Mouse (Mus musculus) testis, adult 2 months (tissue): ENCODE measurements around the gene Abr.

Experiments used
- CTCF ChIP-seq: fragments of 200-500 bp; IDR thresholded peaks from 2 replicates; pipeline ENCODE4 v1.5.1; 2012; ENCODE audit warnings: low read depth, mild to moderate bottlenecking, inconsistent platforms, low read length, moderate library complexity; ENCODE audit not compliant: control insufficient read depth, insufficient read depth, insufficient replicate concordance
- POLR2A ChIP-seq: fragments of 200-500 bp; IDR thresholded peaks from 2 replicates; pipeline ENCODE4 v1.6.1; 2012; ENCODE audit warnings: low read depth, mild to moderate bottlenecking, inconsistent platforms, low read length, moderate library complexity; ENCODE audit not compliant: control insufficient read depth

DNA sequence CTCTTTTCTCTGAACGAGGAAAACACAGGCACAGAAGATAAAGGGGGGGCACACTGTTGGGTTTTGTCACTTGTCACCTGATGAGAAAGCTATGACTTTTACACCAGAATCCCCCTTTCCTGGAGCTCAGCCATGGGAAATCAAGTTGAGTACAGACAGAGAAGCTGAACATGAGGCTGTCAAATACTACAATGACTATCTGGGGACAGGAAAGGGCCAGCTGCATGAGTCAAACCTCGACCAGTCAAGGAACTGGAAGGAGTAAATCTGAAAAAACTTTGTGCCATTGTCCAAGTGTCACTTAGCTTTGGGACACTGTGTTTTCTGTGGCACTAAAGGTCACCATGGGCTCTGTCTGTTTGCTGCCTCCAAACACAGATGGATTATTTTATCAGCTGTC is 22.9 kb downstream of the Abr start:
- no peak for TF ChIP-seq CTCF
- TF ChIP-seq POLR2A, result no peak
